Mouse (Mus musculus) layer of hippocampus, adult 8-10 months (tissue): ENCODE results near the gene Itih2. TPM values are rescaled to one million over a fixed set of nuclear protein-coding genes. Genes with fewer than 3 reads are reported as not detected.

Experiments used
- DNase-seq, 2 experiments: peaks; one replicate each; pipeline ENCODE4 v3.0.0; 2022; ENCODE audit warnings: low spot score in 2 of 2
- total RNA-seq, 4 experiments: library from RNA; stranded (reverse); gene quantifications; 2 replicates each; pipeline ENCODE4 v1.2.4; 2022

Gene Itih2
- total RNA-seq: 1 to 10 TPM; 1.6 to 2.7 (median 2.1) TPM

GRCm38 (mm10) chr2:10131296-10131695 is at the start of gene Itih2:
Gene Itih2 (minus strand): TSS chr2:10131396.
- no peak for DNase-seq

- no peak for DNase-seq
These were observed 38.8 kb upstream of the Itih2 start for GRCm38 (mm10) chr2:10169991-10170390.

- no peak for DNase-seq
These were observed 36.8 kb upstream of the Itih2 start for GRCm38 (mm10) chr2:10168016-10168415.

GRCm38 (mm10) chr2:10167283-10167682 is 36.1 kb upstream of the Itih2 start:
- DNase-seq: no peak

- no peak for DNase-seq
These were observed 35.4 kb upstream of the Itih2 start for GRCm38 (mm10) chr2:10166635-10167034.

GRCm38 (mm10) chr2:10162011-10162410 is 30.8 kb upstream of the Itih2 start:
- DNase-seq: no peak

- DNase-seq: no peak
These were observed 26.0 kb upstream of the Itih2 start for GRCm38 (mm10) chr2:10157184-10157583.

GRCm38 (mm10) chr2:10153201-10154075 is 22.2 kb upstream of the Itih2 start, which contains the start of gene Itih5:
Gene Itih5 (plus strand): TSS chr2:10153571.
- no peak for DNase-seq

GRCm38 (mm10) chr2:10152590-10152989 is 21.4 kb upstream of the Itih2 start:
- no peak for DNase-seq

GRCm38 (mm10) chr2:10147176-10147575 is 16.0 kb upstream of the Itih2 start:
- DNase-seq: peak in 1 of 2 experiments; percentile 36

- DNase-seq: no peak
These were observed 14.3 kb upstream of the Itih2 start for GRCm38 (mm10) chr2:10145514-10145913.

GRCm38 (mm10) chr2:10142472-10143454 is 11.6 kb upstream of the Itih2 start:
- peak; percentile 62 to 63 for DNase-seq

- DNase-seq: no peak
These were observed 9.3 kb upstream of the Itih2 start for GRCm38 (mm10) chr2:10140456-10140855.

- no peak for DNase-seq
These were observed 6.1 kb upstream of the Itih2 start for GRCm38 (mm10) chr2:10137320-10137719.

GRCm38 (mm10) chr2:10133941-10134340 is 2.7 kb upstream of the Itih2 start:
- no peak for DNase-seq

- no peak for DNase-seq
These were observed 932 bp upstream of the Itih2 start for GRCm38 (mm10) chr2:10132128-10132527.

- no peak for DNase-seq
These were observed 730 bp downstream of the Itih2 start for GRCm38 (mm10) chr2:10130341-10130990.

GRCm38 (mm10) chr2:10128571-10128970 is 2.6 kb downstream of the Itih2 start:
- no peak for DNase-seq

- no peak for DNase-seq
These were observed 3.7 kb downstream of the Itih2 start for GRCm38 (mm10) chr2:10127471-10127870.

- no peak for DNase-seq
These were observed 5.1 kb downstream of the Itih2 start for GRCm38 (mm10) chr2:10126122-10126521.

- DNase-seq: no peak
These were observed 9.4 kb downstream of the Itih2 start for GRCm38 (mm10) chr2:10121826-10122225.
